Comparison of ENCODE assay signal across 12 mouse cellular contexts in genomic region chr17:28369056-28369455, GRCm38 (mm10). TPM values are rescaled to one million over a fixed set of nuclear protein-coding genes. Genes with fewer than 3 reads are reported as not detected.
DNase-seq lines count a peak whose midpoint lies in the region; ATAC-seq and TF ChIP-seq lines count a peak whose summit lies in the region.
"Had no signal": no experiment of that assay in that cellular context is flagged by ENCODE, and none has a peak within 500 bp of the region (broad histone marks: within the 10 kb centered on the region; RNA-seq: fewer than 3 reads in every experiment).

No protein-coding gene starts in this region.

- H3K4me3 ChIP-seq in kidney, embryonic 14.5 days (ENCODE audit: low read length) = no peak overlapping the region
- no peak overlapping the region for H3K4me3 ChIP-seq in lung, postnatal 0 days (ENCODE audit: low read depth, low read length)
- H3K4me3 ChIP-seq in stomach, embryonic 16.5 days (replicated peaks; ENCODE audit: low read length) = no peak overlapping the region
- H3K4me3 ChIP-seq: embryonic facial prominence, embryonic 10.5 days; forebrain, embryonic 13.5 days; heart, adult 2 months; heart, embryonic 13.5 days had no signal

- H3K36me3 ChIP-seq in kidney, embryonic 14.5 days (ENCODE audit: control insufficient read depth, insufficient read depth, low read length) = no peaks in the 10 kb centered on the region
- no peaks in the 10 kb centered on the region for H3K36me3 ChIP-seq in lung, postnatal 0 days (ENCODE audit: insufficient read depth, low read length)
- H3K36me3 ChIP-seq in stomach, embryonic 16.5 days (ENCODE audit: control insufficient read depth, insufficient read depth, low read length) = no peaks in the 10 kb centered on the region
- H3K36me3 ChIP-seq: embryonic facial prominence, embryonic 10.5 days; heart, embryonic 13.5 days had no signal

- H3K4me1 ChIP-seq in kidney, embryonic 14.5 days (ENCODE audit: control insufficient read depth, insufficient read depth, low read length) = peaks cover 8% of the 10 kb centered on the region
- peaks cover 2% of the 10 kb centered on the region for H3K4me1 ChIP-seq in lung, postnatal 0 days (ENCODE audit: insufficient read depth, low read depth, low read length)
- peaks cover 6% of the 10 kb centered on the region for H3K4me1 ChIP-seq in stomach, embryonic 16.5 days (ENCODE audit: control insufficient read depth, insufficient read depth, low read length)

- H3K9me3 ChIP-seq in kidney, embryonic 14.5 days (ENCODE audit: control insufficient read depth, low read length) = no peaks in the 10 kb centered on the region
- no peaks in the 10 kb centered on the region for H3K9me3 ChIP-seq in lung, postnatal 0 days (ENCODE audit: low read length)
- H3K9me3 ChIP-seq in stomach, embryonic 16.5 days (replicated peaks; ENCODE audit: control insufficient read depth, low read length) = no peaks in the 10 kb centered on the region
- H3K9me3 ChIP-seq: embryonic facial prominence, embryonic 10.5 days; forebrain, embryonic 13.5 days; heart, embryonic 13.5 days had no signal

- H3K9ac ChIP-seq in kidney, embryonic 14.5 days (ENCODE audit: low read depth, low read length) = no peak overlapping the region
- H3K9ac ChIP-seq in lung, postnatal 0 days (replicated peaks; ENCODE audit: low read depth) = no peak overlapping the region
- no peak overlapping the region for H3K9ac ChIP-seq in stomach, embryonic 16.5 days (ENCODE audit: low read length)
- H3K9ac ChIP-seq: forebrain, embryonic 13.5 days; forebrain, postnatal 0 days; heart, embryonic 13.5 days had no signal

- H3K27me3 ChIP-seq in kidney, embryonic 14.5 days (ENCODE audit: control insufficient read depth, insufficient read depth, low read length) = peaks cover 16% of the 10 kb centered on the region
- H3K27me3 ChIP-seq in lung, postnatal 0 days (replicated peaks; ENCODE audit: insufficient read depth, low read length) = no peaks in the 10 kb centered on the region; the same call in 1 of the 2 replicates
- peaks cover 11% of the 10 kb centered on the region for H3K27me3 ChIP-seq in stomach, embryonic 16.5 days (ENCODE audit: control insufficient read depth, insufficient read depth, low read length)

- H3K4me2 ChIP-seq in kidney, embryonic 14.5 days (replicated peaks; ENCODE audit: low read depth, low read length) = no peak overlapping the region
- H3K4me2 ChIP-seq in lung, postnatal 0 days (replicated peaks; ENCODE audit: low read depth, low read length) = no peak overlapping the region
- H3K4me2 ChIP-seq in stomach, embryonic 16.5 days (ENCODE audit: low read depth, low read length) = no peak overlapping the region
- H3K4me2 ChIP-seq: forebrain, embryonic 13.5 days had no signal

- WGBS in kidney, embryonic 14.5 days = 68% methylated on average over 5 of the region's 5 CpGs
- 45% methylated on average over 5 of the region's 5 CpGs for WGBS in lung, postnatal 0 days
- 48% methylated on average over 5 of the region's 5 CpGs for WGBS in stomach, embryonic 16.5 days

- TF ChIP-seq EP300 in lung, postnatal 0 days (IDR thresholded peaks at IDR 0.05) = no peak

- no peak for TF ChIP-seq CTCF in lung, postnatal 0 days (IDR thresholded peaks at IDR 0.05)

- DNase-seq in kidney, adult 9 months = no peak
- no peak for DNase-seq in lung, postnatal 0 days (ENCODE audit: low spot score)
- DNase-seq in lung, postnatal 14 days = no peak
- no peak for DNase-seq in layer of hippocampus, adult 9-11 months

- no peak overlapping the region for H3K27ac ChIP-seq in kidney, embryonic 14.5 days (ENCODE audit: low read depth, low read length)
- H3K27ac ChIP-seq in lung, postnatal 0 days (ENCODE audit: low read length) = no peak overlapping the region
- no peak overlapping the region for H3K27ac ChIP-seq in stomach, embryonic 16.5 days (ENCODE audit: low read length)
- H3K27ac ChIP-seq: embryonic facial prominence, embryonic 10.5 days; forebrain, embryonic 13.5 days; heart, adult 2 months; heart, embryonic 13.5 days had no signal

- ATAC-seq in kidney, embryonic 14.5 days (ENCODE audit: low FRiP score, low TSS enrichment) = 0 out of 2 replicates have a peak, but pooled peaks have one; percentile 13
- peak; percentile 50 for ATAC-seq in lung, postnatal 0 days
- ATAC-seq in stomach, embryonic 16.5 days (ENCODE audit: insufficient read depth, low FRiP score) = peak; percentile 41; the same call in 1 of the 2 replicates
- ATAC-seq: forebrain, embryonic 13.5 days; forebrain, postnatal 0 days had no signal

RNA-seq across cellular contexts. Expression of gene Tulp1, which starts 4.0 kb away (rescaled TPM):
- polyA plus RNA-seq in kidney, embryonic 14.5 days (2014; fragmentation: Nextera tagmentation; extraction: Ambion mirVana) = 5.1 and 5.6 TPM in 2 replicates
- 18.1 and 22.7 TPM in 2 replicates for polyA plus RNA-seq in lung, postnatal 0 days (2015; fragmentation: Nextera tagmentation; extraction: Ambion mirVana)
- polyA plus RNA-seq in stomach, embryonic 16.5 days (2015; fragmentation: Nextera tagmentation; extraction: Ambion mirVana) = 4.6 and 5.4 TPM in 2 replicates
- polyA plus RNA-seq: cerebellum, adult 2 months; heart, adult 2 months had no signal

RNA-seq across cellular contexts. Expression of gene Tead3, which starts 18.4 kb away (rescaled TPM):
- 8.7 and 10.9 TPM in 2 replicates for polyA plus RNA-seq in kidney, embryonic 14.5 days (2014; fragmentation: Nextera tagmentation; extraction: Ambion mirVana)
- 9.7 and 11.4 TPM in 2 replicates for polyA plus RNA-seq in lung, postnatal 0 days (2015; fragmentation: Nextera tagmentation; extraction: Ambion mirVana)
- polyA plus RNA-seq in stomach, embryonic 16.5 days (2015; fragmentation: Nextera tagmentation; extraction: Ambion mirVana) = 11.8 and 12.3 TPM in 2 replicates

RNA-seq across cellular contexts. Expression of gene Rpl10a, which starts 40.8 kb away (rescaled TPM):
- 911 and 1,064 TPM in 2 replicates for polyA plus RNA-seq in kidney, embryonic 14.5 days (2014; fragmentation: Nextera tagmentation; extraction: Ambion mirVana)
- polyA plus RNA-seq in lung, postnatal 0 days (2015; fragmentation: Nextera tagmentation; extraction: Ambion mirVana) = 446 and 458 TPM in 2 replicates
- polyA plus RNA-seq in stomach, embryonic 16.5 days (2015; fragmentation: Nextera tagmentation; extraction: Ambion mirVana) = 538 and 564 TPM in 2 replicates

RNA-seq across cellular contexts. Expression of gene Fance, which starts 55.7 kb away (rescaled TPM):
- polyA plus RNA-seq in kidney, embryonic 14.5 days (2014; fragmentation: Nextera tagmentation; extraction: Ambion mirVana) = 24.1 and 31.9 TPM in 2 replicates
- polyA plus RNA-seq in lung, postnatal 0 days (2015; fragmentation: Nextera tagmentation; extraction: Ambion mirVana) = 21.8 and 24.3 TPM in 2 replicates
- polyA plus RNA-seq in stomach, embryonic 16.5 days (2015; fragmentation: Nextera tagmentation; extraction: Ambion mirVana) = 19.0 and 20.4 TPM in 2 replicates
